Mouse (Mus musculus): Measurements from ENCODE around the gene Actr3b.

DNA sequence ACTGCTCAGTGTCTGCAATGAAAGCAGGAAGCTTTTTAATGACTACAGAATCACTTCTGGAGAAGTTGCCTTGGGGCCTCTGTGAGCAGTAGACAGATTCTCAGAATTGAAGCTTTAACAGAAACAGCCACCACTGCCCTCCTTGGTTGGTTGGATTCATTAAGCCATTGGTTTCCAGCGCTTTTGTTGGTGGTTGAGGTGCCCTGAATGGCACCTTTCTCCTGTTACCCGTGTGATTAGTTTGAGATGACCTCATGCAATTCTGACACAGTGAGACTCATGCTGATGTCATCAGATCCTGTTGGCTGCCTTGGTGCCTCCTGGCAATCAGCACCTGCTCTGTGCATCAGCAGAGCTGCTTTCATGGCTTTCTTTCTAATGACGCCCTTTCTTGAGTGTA lies 21.3 kb upstream of the Actr3b start:
- no peak for TF ChIP-seq CTCF (IDR thresholded peaks at IDR 0.05; ENCODE audit: borderline replicate concordance, extremely low read depth, insufficient read depth, insufficient read length)
- no peak for TF ChIP-seq POLR2A (IDR thresholded peaks at IDR 0.05; ENCODE audit: borderline replicate concordance, extremely low read depth, insufficient read depth, insufficient read length, poor library complexity, severe bottlenecking)

Data from brain, embryonic 14.5 days (tissue).